Mouse (Mus musculus) intestine, postnatal 0 days (tissue): ENCODE measurements at regions not wholly inside any gene's neighbourhood (a gene's known extent, or its start where the extent isn't known, plus 50 kb on each side); places are given as distances from the start of the nearest gene placed in this dataset.

Experiments
- ATAC-seq: fragments of 200-750 bp; cut with Nextera tagmentation; 2 replicates; pipeline ENCODE4 v1.8.0; 2017; ENCODE audit warnings: mild to moderate bottlenecking, moderate TSS enrichment, moderate library complexity
- H3K27ac ChIP-seq: fragments of 300-500 bp; sonication (generic); 2 replicates; pipeline ENCODE4 v1.5.1; 2014; ENCODE audit warnings: mild to moderate bottlenecking, low read depth, low read length, moderate library complexity
- H3K27me3 ChIP-seq: fragments of 300-500 bp; sonication (generic); replicated peaks from 2 replicates; pipeline ENCODE4 v1.6.1; 2014; ENCODE audit warnings: low read length, mixed read lengths; ENCODE audit not compliant: control insufficient read depth, insufficient read depth
- H3K36me3 ChIP-seq: fragments of 300-500 bp; sonication (generic); 2 replicates; pipeline ENCODE4 v1.6.1; 2014; ENCODE audit warnings: mild to moderate bottlenecking, moderate library complexity; ENCODE audit not compliant: control insufficient read depth, insufficient read depth
- H3K4me1 ChIP-seq: fragments of 300-500 bp; sonication (generic); replicated peaks from 2 replicates; pipeline ENCODE4 v1.6.1; 2014; ENCODE audit warnings: antibody characterized with exemption, low read length, mixed read lengths; ENCODE audit not compliant: control insufficient read depth, insufficient read depth
- H3K4me2 ChIP-seq: fragments of 300-500 bp; sonication (generic); replicated peaks from 2 replicates; pipeline ENCODE4 v1.6.1; 2014; ENCODE audit warnings: low read depth, mild to moderate bottlenecking, moderate library complexity
- H3K4me3 ChIP-seq: fragments of 300-500 bp; sonication (generic); 2 replicates; pipeline ENCODE4 v1.5.1; 2014; ENCODE audit warnings: low read depth, low read length
- H3K9ac ChIP-seq: fragments of 300-500 bp; sonication (generic); 2 replicates; pipeline ENCODE4 v1.6.1; 2014; ENCODE audit warnings: mild to moderate bottlenecking, low read depth, low read length
- H3K9me3 ChIP-seq: fragments of 300-500 bp; sonication (generic); 2 replicates; pipeline ENCODE4 v1.6.1; 2016; ENCODE audit warnings: mixed run types; ENCODE audit not compliant: control insufficient read depth
- CTCF ChIP-seq: sonication (generic); IDR thresholded peaks from 2 replicates; pipeline ENCODE4 v1.5.1; 2016; ENCODE audit warnings: low read depth, mild to moderate bottlenecking, control low read depth, antibody characterized with exemption, moderate library complexity
- WGBS: fragments of 180-500 bp; shearing (Covaris S2); extraction: QIAGEN DNeasy Blood & Tissue Kit; methylation state at CpG from one replicate; pipeline ENCODE4 v1.1.7; 2014; 5-methylcytosine and 5-hydroxymethylcytosine counted together

GRCm38 (mm10) chr1:41036940-41037339 is 231.5 kb downstream of the Tmem182 start:
- ATAC-seq: no peak
- 83% methylated on average over 12 of the region's 12 CpGs for WGBS
- Histone ChIP-seq H3K27me3 (no peaks in the 10 kb centered on the region), H3K27ac (no peak overlapping the region), H3K36me3 (no peaks in the 10 kb centered on the region), H3K4me3 (no peak overlapping the region), H3K9ac (no peak overlapping the region), H3K4me2 (no peak overlapping the region), H3K9me3 (no peaks in the 10 kb centered on the region), H3K4me1 (no peaks in the 10 kb centered on the region)
- no peak for TF ChIP-seq CTCF

GRCm38 (mm10) chr1:41054426-41054955 is 249.1 kb downstream of the Tmem182 start:
- Histone ChIP-seq H3K27me3 (no peaks in the 10 kb centered on the region), H3K4me3 (no peak overlapping the region), H3K9ac (no peak overlapping the region), H3K4me2 (no peak overlapping the region), H3K4me1 (no peaks in the 10 kb centered on the region), H3K27ac (no peak overlapping the region), H3K36me3 (no peaks in the 10 kb centered on the region), H3K9me3 (no peaks in the 10 kb centered on the region)
- ATAC-seq: no peak
- 87% methylated on average over 5 of the region's 5 CpGs for WGBS
- TF ChIP-seq CTCF: no peak

- Histone ChIP-seq H3K4me3 (no peak overlapping the region), H3K9me3 (no peaks in the 10 kb centered on the region), H3K9ac (no peak overlapping the region), H3K4me2 (no peak overlapping the region), H3K4me1 (no peaks in the 10 kb centered on the region), H3K27me3 (no peaks in the 10 kb centered on the region), H3K27ac (no peak overlapping the region), H3K36me3 (no peaks in the 10 kb centered on the region)
- TF ChIP-seq CTCF: no peak
- WGBS: 78% methylated on average over 10 of the region's 10 CpGs
- ATAC-seq: no peak
These were observed 250.4 kb downstream of the Tmem182 start for GRCm38 (mm10) chr1:41055761-41056160.

- H3K9me3 ChIP-seq: no peaks in the 10 kb centered on the region
- WGBS: 91% methylated on average over 10 of the region's 10 CpGs
- no peak for TF ChIP-seq CTCF
- no peak for ATAC-seq
- no peak overlapping the region for H3K27ac ChIP-seq
- H3K36me3 ChIP-seq: no peaks in the 10 kb centered on the region
- H3K4me1 ChIP-seq: no peaks in the 10 kb centered on the region
- H3K9ac ChIP-seq: no peak overlapping the region
- H3K4me2 ChIP-seq: no peak overlapping the region
- no peak overlapping the region for H3K4me3 ChIP-seq
- H3K27me3 ChIP-seq: no peaks in the 10 kb centered on the region
These were observed 259.7 kb downstream of the Tmem182 start for GRCm38 (mm10) chr1:41065130-41065529.

GRCm38 (mm10) chr1:41104869-41105268 is 299.5 kb downstream of the Tmem182 start:
- ATAC-seq: no peak
- TF ChIP-seq CTCF: no peak
- 94% methylated on average over 5 of the region's 5 CpGs for WGBS

GRCm38 (mm10) chr1:41121636-41122175 is 316.3 kb downstream of the Tmem182 start:
- no peak for ATAC-seq
- H3K4me3 ChIP-seq: no peak overlapping the region
- no peaks in the 10 kb centered on the region for H3K27me3 ChIP-seq
- no peaks in the 10 kb centered on the region for H3K4me1 ChIP-seq
- TF ChIP-seq CTCF: no peak
- no peak overlapping the region for H3K27ac ChIP-seq
- no peak overlapping the region for H3K9ac ChIP-seq
- no peaks in the 10 kb centered on the region for H3K36me3 ChIP-seq
- no peaks in the 10 kb centered on the region for H3K9me3 ChIP-seq
- no peak overlapping the region for H3K4me2 ChIP-seq
- 92% methylated on average over 5 of the region's 5 CpGs for WGBS

More at GRCm38 (mm10) chr1:41104869-41105268, 299.5 kb downstream of the Tmem182 start:
- Histone ChIP-seq H3K4me2 (no peak overlapping the region), H3K9me3 (no peaks in the 10 kb centered on the region), H3K36me3 (no peaks in the 10 kb centered on the region), H3K27ac (no peak overlapping the region), H3K27me3 (no peaks in the 10 kb centered on the region), H3K4me1 (no peaks in the 10 kb centered on the region), H3K4me3 (no peak overlapping the region), H3K9ac (no peak overlapping the region)
